Mouse (Mus musculus) kidney, adult 2 months (tissue): ENCODE measurements around the gene Fads2.

Experiments
- CTCF ChIP-seq: fragments of 200-500 bp; conservative IDR thresholded peaks from 2 replicates; pipeline ENCODE4 v1.5.1; 2011; ENCODE audit warnings: low read depth, mild to moderate bottlenecking, control low read depth, low read length, moderate library complexity, mixed read lengths; ENCODE audit not compliant: insufficient read depth, insufficient read length
- POLR2A ChIP-seq: fragments of 200-500 bp; IDR thresholded peaks from one replicate; pipeline ENCODE4 v1.6.1; 2011; ENCODE audit warnings: low read depth, low read length, control low read depth

GRCm38 (mm10) chr19:10046983-10047382, 54.6 kb downstream of the Fads2 start:
- no peak for TF ChIP-seq CTCF
- TF ChIP-seq POLR2A: no peak
